Mouse (Mus musculus) fat pad, adult 2 months (tissue): ENCODE measurements around the gene Fscn1.

Experiments used
- DNase-seq: peaks from one replicate; pipeline ENCODE4 v3.0.0-alpha.2; 2011; ENCODE audit warnings: low read depth, low spot score; ENCODE audit errors: extremely low read depth

The Fscn1 gene

DNA sequence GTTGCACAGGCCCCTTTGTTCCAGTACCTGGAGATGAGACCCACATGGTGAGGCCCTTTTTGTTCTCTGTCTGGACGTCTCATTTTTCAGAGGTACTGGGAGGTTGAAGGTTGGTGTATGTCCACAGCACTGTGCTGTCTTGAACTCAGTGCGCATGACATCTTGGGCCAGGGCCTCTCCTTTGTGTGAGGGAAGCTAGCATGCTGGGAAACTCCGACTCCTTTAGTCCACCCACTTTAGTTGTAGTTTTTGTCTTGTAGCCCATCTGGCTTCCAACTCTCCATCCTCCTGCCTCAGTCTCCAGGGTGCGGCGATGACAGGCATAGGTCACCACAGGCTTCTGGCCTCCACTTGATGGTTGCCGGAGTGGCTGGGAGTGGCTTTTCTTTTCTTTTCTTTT lies 4.5 kb downstream of the Fscn1 start:
- DNase-seq, result no peak

DNA sequence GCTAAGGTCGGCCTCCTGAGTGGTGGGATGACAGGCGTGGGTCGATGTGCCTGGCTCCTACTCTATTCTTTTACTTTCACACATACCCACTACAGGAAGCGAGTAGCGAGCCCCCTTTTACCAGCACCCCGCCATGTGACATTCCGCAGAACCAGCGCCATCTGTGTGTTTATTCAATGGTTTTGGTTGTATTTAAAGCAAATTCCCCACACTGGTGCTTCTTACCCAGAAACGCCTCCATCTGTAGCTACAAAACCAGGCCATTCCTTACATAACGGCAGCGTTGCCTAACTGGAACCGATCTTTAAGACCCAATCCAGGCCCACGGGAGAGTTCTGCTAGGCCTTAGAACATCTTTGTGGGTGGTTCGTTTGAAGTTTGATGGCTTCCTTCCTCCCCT lies 8.3 kb downstream of the Fscn1 start:
- no peak for DNase-seq

DNA sequence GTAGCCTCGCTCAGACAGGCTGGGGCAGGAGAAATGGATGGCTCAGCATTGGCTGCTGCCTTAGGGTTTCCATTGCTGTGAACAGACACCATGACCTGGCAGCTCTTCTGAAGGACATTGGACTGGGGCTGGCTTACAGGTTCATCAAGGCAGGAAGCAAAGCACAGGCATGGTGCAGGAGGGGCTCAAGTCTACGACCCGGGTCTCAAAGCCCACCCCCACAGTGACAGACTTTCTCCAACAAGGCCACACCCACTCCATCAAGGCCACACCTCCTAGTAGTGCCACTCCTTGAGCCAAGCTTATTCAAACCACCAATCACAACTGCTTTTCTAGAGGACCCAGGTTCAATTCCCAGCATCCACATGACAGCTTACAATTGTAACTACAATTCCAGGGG lies 13.8 kb downstream of the Fscn1 start:
- DNase-seq, result no peak

DNA sequence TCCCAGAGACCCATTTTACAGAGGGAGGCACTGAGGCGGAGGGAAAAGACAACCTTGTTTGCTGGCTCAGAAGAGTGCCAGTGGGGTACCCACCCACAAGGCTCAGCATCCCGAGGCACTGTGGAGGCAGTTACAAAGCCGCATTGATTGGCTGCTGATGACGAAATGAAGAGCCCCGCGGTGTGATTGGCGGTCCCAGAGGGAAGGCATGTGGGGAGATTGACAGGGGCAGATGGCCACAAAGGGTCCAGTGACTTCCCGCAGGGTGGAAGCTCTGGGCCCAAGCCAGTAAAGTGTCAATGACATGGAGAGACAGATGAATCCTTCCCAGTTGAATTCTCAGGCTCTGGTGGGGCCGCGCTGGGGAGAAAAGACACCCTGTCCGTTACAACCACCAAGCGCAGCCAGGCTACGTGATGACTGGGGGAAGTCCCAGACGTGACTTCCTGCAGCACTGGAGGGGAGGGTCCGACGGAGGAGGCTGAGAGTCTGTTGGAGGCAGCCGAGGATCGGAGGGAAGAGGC lies 14.5 kb downstream of the Fscn1 start:
- DNase-seq, result no peak

DNA sequence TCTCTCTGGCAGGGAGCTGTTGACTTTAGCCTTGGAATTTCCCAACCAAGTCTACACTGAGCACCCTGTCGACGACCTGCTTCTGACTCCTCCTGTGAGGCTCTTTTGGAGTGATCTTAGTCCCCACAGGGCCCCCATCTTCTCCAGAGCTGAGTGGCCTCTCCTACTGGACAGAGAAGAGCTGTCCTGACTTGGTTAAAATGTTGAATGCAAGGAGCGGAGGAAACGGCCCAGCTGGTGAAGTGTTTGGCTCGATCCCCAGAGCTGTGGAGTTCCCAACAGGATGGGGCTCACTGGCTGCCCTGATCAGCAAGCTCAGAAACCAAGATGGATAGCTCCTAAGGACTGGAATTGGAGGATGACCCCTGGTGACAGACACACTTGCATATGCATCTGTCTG lies 16.4 kb downstream of the Fscn1 start:
- DNase-seq, result no peak

DNA sequence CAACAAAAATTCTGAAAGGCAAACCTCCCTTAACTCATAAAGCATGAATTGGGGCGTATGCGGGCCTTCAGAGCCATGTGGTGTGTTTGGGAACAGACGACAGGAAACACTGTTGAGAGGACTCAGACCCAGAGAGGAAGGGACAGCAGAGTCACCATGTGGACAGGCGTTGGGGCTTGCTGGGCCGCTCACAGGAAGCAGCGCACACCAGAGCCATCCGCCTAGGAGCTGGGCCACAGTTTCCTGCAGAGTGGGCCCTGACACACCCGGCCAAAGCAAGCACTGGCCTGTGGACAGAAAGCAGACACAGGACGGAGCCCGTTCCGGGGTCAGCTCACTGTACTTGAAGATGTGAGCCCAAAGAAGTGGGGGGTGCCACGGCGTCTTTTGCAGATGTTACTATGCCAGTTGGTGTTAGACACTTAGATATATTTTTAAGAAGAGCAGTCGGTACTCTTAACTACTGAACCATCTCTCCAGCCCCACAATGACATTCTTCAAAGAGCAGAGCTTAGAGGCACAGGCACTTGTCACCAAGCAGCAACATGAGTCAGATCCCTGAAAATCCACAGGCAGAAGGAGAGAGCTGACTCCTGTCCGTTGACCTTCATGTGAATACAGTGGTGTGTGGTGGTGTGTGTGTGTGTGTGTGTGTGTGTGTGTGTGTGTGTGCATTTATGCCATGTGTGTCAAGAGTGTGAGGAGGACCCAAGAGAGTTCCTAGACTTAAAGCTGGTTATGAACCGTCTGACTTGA lies 22.1 kb downstream of the Fscn1 start:
- no peak for DNase-seq

DNA sequence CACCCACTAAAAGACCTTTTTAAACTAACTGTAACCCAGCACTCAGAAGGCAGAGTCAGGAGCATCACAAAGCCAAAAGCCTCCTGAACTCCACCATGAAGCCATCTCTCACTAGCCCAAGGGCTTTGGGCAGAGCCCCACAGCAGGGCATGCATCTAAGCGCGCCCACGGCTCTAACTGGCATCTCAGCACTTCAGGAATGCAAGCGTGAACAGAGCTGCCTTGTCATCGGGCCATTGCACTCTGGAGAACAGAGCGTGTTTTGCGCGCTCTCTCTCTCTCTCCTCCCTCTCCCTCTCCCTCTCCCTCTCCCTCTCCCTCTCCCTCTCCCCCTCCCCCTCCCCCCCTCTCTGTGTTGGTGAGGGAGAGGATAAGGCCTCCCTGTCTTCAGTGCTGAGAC lies 23.0 kb downstream of the Fscn1 start:
- DNase-seq, result no peak

DNA sequence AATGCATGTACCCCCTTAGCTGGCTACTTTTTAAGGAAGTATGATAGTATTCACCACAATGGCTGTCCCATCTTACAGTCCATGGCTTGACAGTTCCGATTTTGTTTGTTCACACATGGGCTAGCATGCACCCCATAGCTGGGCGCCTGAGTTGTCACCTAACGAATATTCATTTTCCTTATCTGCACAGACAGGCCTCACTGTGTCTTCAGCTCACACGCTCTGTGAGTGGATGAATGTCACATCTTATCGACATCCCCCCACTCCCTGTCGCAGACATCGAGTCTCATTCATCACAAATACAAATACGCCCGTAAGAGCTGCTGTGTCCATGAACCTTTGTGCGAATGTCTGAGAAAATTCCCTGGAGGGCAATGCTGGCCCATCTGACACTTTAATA lies 24.1 kb downstream of the Fscn1 start:
- no peak for DNase-seq

DNA sequence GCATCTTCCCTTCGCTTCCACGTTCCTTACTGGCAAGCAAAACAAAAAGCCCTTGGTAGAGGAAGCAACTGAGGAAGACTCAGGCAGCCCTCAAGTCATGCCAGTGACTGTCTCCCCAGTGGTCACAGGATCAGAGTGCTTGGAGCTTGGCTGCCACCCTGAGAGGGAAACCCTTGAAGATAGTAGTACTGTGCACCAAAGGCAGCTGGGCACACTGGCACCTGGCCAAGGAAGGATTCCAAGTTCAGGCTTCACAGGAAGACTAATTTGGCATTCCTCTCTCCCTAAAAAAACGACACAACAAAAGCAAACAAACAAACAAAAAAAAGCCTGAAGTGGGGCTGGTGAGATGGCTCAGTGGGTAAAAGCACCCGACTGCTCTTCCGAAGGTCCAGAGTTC lies 28.4 kb downstream of the Fscn1 start:
- no peak for DNase-seq

DNA sequence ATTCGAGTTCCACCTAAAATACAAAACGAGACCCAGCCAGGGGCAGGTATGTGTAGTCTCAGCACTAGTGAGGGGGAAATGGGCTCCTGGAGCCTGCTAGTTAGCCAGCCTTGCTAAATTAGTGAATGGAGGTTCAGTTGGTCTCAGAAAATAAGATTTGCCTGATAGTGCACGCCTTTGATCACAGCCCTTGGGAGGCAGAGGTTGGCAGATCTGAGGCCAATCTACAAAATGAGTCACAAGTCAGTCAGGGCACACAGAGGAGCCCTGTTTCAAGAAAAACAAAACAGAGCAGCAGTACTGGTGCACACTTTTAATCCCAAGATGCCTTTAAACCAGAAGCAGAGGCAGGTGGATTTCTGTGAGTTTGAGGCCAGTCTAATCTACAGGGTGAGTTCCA lies 29.0 kb downstream of the Fscn1 start:
- DNase-seq, result no peak

DNA sequence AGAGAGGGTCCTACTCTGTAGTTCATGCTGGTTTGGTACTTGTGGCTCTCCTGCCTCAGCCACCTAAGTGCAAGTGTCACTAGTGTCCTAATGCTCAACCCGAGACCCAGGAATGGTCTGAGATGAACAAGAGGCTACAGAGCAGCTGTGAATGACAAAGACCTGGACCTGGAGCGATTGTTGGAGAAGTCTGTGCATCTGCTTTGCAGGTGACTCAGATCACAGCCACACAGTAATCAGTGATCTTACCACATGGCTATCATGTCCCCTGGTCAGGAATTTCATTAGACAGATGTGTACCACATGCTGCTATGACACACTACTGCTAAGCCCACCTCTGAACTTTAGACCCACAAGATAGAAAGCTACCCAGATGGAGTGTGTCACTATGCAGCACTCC lies 34.6 kb downstream of the Fscn1 start:
- no peak for DNase-seq

DNA sequence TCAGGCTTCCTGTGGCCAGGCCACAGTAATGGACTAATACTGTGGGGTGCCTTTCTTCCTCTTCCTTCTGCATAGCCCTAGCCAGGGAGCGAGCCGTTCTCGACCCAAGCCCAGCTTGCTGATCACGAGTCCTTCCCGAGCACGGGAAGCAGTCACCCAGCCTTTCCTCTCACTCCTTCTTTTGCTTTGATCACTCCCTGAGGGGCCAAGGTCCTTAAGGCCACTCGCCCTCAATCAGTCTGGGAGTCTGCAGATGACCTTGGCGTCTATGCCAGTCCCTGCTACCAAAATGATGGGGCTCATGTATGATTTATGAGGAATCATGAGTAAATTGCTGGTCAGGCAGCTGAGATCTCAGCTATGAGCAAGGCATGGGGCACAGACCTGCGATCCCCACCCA lies 37.4 kb downstream of the Fscn1 start:
- DNase-seq, result no peak

DNA sequence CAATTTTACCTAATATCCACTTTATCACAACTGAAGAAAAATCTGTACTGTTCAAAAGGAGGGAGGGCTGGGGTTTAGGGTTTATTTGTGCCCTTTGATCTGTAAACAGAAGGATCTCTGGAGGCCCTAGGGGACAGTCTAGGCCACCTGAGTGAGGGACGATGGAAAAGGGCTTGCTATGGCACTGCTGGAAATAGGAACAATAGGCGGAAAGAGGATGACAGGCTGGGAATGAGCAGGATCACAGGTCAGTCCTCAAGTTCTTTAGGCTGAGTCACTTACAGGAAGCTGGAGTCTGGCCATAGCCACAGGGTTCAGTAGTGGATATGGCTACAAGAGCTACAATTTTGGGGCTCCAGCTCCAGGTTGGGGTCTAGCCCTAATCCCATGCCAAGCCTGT lies 38.0 kb downstream of the Fscn1 start:
- no peak for DNase-seq

DNA sequence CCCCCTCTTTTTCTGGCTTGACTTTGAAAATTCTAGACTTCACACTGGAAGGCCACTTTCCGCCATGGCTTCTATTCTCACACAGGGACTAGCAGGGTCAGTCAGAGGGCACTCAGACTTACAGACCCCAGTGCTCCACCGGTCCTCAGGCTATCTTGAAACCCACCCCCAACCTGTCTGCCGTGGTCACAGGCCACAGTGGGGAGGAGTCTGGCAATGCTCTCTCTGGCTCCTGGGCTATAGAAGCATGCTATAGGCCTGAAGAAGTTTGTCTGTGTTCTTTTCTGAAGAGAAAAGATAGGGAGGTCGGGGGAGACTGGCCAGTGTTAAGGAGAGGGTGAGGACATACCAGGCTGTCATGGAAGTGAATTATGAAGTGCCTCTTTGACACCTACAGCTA lies 39.9 kb downstream of the Fscn1 start:
- no peak for DNase-seq

DNA sequence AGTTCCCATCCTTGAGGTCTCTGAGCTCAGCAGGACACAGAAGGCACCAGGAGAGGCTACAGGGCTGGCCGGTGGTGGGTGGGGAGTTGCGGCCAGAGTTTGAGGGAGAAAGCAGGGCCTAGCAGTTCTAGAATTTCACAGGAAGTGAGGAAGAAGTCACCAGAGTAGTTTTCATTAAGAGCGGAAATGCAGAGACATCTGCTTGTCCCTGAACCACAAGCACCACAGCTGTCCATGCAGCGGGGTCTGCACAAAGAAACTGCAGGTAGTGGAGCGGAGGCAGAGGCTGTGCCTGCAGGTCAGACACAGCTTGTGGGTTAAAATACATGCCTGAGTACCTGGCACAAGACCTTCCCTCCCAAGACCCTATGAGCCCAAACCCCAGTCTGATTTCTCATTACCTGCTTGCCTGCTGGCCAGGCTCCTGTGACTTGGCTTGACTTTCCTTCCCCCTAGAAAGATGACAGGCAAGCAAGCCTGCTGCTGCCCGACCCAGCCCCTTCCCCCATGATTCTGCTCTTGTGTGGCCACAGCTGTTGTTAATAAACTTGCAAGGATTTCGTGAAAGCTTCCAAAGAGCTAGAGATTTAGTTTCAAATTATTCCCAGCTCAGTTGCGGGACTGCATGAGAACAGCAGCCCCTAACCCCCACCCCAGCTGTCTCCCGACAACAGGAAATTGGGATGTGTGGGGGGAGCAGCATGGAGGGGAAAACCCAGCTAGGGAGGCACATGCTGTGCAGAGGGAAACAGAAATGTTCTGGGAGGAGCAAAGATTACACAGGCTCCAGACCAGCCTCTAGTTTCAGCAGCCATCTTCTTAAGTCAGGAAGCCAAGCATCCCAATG lies 40.7 kb downstream of the Fscn1 start:
- DNase-seq, result no peak

DNA sequence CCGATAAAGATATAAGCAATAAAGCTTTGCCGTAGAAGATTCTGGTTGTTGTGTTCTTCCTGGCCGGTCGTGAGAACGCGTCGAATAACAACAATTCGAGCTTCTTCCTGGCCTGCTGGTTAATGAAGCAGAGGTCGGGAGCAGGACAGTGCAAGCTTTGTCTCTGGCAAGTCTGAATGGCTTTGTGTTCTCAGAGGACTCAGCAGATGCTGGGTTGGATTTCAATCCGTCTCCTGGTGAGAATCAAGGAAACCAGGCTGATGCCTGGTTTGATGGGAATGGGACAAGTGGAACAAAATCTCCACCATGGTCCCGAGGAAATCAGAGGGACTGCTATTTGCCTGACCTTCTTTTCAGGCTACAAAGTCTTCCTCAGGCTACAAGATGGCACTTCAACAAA lies 49.2 kb downstream of the Fscn1 start:
- DNase-seq, result no peak

DNA sequence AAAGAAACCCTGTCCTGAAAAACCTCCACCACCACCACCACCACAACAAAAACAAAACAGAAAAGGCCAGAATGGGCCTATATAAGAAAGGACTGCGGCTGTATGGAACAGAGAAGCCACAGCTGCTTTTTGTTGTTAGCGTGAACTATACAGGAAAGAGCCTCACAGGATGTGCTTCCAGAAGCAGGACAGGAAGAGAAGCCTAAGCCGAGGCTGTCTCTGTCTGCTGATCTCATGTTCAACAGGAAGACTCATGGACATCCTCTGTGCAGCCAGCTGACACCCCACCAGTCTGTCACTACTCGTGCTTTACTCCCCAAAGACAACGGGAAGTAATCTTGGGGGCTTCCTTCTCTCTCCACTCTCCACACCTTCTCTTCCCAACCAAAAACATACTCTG lies 57.3 kb downstream of the Fscn1 start:
- no peak for DNase-seq
